Mouse (Mus musculus): ENCODE results near the gene Camk1.

DNA sequence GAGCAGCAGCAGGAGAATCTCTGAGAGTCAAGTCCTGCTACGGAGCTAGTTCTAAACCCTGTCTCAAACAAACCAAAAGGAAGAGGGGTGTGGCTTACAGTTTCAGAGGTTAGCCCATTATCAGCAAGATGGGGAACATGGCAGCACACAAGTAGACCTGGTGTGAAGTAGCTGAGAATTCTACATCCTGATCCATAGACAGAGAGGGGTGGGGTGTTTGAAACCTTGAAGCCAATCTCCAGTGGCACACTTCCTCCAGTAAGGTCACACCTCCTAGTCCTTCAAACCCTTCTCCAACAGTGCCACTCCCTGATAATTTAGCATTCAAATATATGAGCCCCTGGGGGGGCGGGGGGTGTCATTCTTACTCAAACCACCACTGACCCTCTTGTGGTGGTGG lies 47.7 kb downstream of the Camk1 start:
- TF ChIP-seq CTCF (IDR thresholded peaks at IDR 0.05; ENCODE audit: low read depth, low read length): no peak
- no peak for TF ChIP-seq POLR2A (IDR thresholded peaks at IDR 0.05; ENCODE audit: borderline replicate concordance, low read depth, low read length)

Measured in bone marrow macrophage, adult 2 months (primary cell).